Mouse (Mus musculus) embryonic stem cell, embryonic (primary cell): ENCODE measurements around the gene Setd3.

ENCODE experiments used
- CTCF ChIA-PET, 4 experiments: fragments of 300-600 bp in 2 of 4; fragments of 350-600 bp in 2 of 4; sonication (Branson Sonifier 250); formaldehyde crosslinking; loops; one replicate each; lab custom pipeline; 2022; ENCODE audit warnings: inconsistent platforms in 2 of 4; lab: Charles Lee
- POLR2A ChIA-PET, 4 experiments: fragments of 300-600 bp in 2 of 4; fragments of 350-600 bp in 2 of 4; sonication (Branson Sonifier 250); formaldehyde crosslinking; loops; one replicate each; lab custom pipeline; 2022; ENCODE audit warnings: antibody characterized with exemption in 4 of 4, inconsistent platforms in 1 of 4; lab: Charles Lee

Gene Setd3

DNA sequence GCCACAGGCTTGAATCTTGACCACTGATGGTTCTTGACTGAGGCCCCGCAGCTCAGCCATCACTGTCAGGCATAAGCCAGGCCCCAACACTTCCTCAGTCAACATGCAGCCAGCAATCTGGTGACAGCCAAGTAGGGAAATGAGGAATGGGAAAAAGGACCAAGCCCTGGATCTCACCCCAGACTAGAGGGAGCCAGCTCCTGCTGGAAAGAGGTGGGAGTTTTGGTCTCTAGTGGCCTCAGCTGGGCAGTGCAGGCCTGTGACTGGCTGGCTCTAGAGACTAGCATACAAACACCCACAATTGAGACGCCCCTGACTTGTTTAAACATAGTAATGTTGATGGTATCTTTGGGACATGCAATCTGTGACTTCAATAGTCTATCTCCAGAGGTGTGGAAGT lies 91.6 kb downstream of the Setd3 start:
- CTCF ChIA-PET, result interaction anchor here in 2 of 4 experiments (1.0 to 1.9 kb wide), 3 partner anchors 9 to 45 kb away, joined by 3 to 6 read pairs (median 5); no protein-coding TSS in a partner anchor
- POLR2A ChIA-PET, result no interaction called here

DNA sequence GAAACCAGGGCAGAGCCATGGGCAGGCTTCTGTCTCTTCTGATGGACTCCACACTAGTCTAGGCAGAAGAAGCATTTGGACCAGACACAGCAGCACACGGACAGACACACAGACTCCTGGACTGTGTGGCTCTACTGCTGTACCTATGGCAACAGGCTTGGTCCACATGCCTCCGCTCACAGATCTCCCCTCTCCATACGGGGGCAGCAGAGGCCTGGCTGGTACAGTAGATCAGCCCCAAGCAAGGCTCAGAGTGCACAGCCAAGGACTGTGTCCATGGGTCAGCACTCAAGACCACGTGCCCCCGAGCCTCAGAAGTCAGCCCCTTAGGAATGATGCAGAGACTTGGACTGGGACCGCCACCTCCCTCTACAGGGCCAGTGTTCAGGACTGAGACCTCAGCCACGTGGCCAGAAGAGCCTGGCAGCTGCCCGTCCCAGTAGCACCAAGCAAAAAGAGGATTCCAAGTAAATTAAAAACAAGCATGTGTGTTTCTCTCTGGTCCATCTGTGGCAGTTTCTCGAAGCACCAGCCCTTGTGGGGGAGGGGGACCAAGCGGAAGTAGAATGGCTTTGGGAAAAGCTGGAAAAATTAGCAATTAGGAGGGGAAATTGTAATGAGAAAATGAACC lies 100.9 kb downstream of the Setd3 start:
- POLR2A ChIA-PET, result interaction anchor here in 2 of 4 experiments (0.7 to 1.2 kb wide), 2 partner anchors 10 to 24 kb away, joined by 3 read pairs; no protein-coding TSS in a partner anchor
- CTCF ChIA-PET, result interaction anchor here in 2 of 4 experiments (0.5 to 1.1 kb wide), 3 partner anchors 9 to 127 kb away, joined by 4 to 10 read pairs (median 5); no protein-coding TSS in a partner anchor

- POLR2A ChIA-PET, result no interaction called here
- CTCF ChIA-PET, result no interaction called here
Observed at GRCm38 (mm10) chr12:108072907-108073306, 106.2 kb downstream of the Setd3 start.

GRCm38 (mm10) chr12:108070685-108071662 lies 108.1 kb downstream of the Setd3 start:
- POLR2A ChIA-PET, result no interaction called here

GRCm38 (mm10) chr12:108069504-108069903 lies 109.6 kb downstream of the Setd3 start:
- ChIA-PET CTCF (no interaction called here), POLR2A (no interaction called here)

More at GRCm38 (mm10) chr12:108070685-108071662, 108.1 kb downstream of the Setd3 start:
- CTCF ChIA-PET, result no interaction called here

GRCm38 (mm10) chr12:108067811-108068375 lies 111.2 kb downstream of the Setd3 start:
- ChIA-PET POLR2A (interaction anchor here in 2 of 4 experiments (0.6 to 1.1 kb wide), 2 partner anchors 9 to 26 kb away, joined by 3 to 13 read pairs; no protein-coding TSS in a partner anchor), CTCF (interaction anchor here in 2 of 4 experiments (0.7 to 1.5 kb wide), 2 partner anchors 26 to 104 kb away, joined by 4 to 5 read pairs; no protein-coding TSS in a partner anchor)

DNA sequence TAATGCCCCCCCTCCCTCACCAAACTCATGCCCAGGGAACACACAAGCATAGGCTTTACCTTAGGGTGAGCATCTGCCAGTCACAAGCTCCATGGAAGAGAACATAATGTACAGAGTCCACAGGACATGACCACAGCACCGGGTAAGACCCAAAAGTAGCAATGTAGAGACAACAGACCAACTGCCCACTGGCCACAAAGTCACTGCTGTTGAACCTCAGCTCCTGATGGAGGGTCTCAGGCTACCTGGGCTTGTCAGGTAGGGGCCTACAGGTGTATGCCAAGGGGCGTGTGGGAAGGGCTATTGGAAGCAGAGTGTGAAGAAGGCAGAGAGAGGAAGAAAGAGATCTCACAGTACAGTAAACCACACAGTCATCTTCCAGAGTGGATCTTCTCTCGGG lies 111.9 kb downstream of the Setd3 start:
- POLR2A ChIA-PET, result no interaction called here
- CTCF ChIA-PET, result interaction anchor here in 3 of 4 experiments (0.5 to 1.5 kb wide), 3 partner anchors 26 to 120 kb away, joined by 4 to 5 read pairs (median 4); no protein-coding TSS in a partner anchor

- ChIA-PET CTCF (no interaction called here), POLR2A (no interaction called here)
Observed at GRCm38 (mm10) chr12:108064396-108064998, 114.6 kb downstream of the Setd3 start.

- CTCF ChIA-PET, result no interaction called here
- POLR2A ChIA-PET, result no interaction called here
Observed at GRCm38 (mm10) chr12:108063986-108064385, 115.1 kb downstream of the Setd3 start.

GRCm38 (mm10) chr12:108062137-108062536 lies 117.0 kb downstream of the Setd3 start:
- ChIA-PET POLR2A (interaction anchor here in 1 of 4 experiments (0.9 kb wide), 1 partner anchor 68 kb away, joined by 3 read pairs; no protein-coding TSS in a partner anchor), CTCF (interaction anchor here in 1 of 4 experiments (0.6 kb wide), 1 partner anchor 1376 kb away, joined by 3 read pairs; no protein-coding TSS in a partner anchor)

DNA sequence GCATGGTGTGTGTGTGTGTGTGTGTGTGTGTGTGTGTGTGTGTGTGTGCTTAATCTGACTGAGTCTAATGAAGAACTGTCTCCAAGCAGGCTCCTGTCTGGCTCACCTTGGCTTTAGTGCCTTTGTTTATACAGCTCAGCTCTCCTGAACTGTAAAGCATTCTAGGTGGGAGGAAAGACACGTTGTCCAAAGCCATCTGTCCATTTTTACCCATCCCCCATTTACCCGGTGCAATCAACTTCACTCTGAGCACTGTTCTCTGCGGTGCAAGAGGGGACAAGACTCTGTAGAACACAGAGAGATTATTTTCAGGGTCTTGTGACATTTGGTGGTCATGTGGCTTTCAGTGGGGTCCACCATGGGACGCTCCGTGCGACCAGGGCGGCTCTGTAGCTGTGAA lies 117.5 kb downstream of the Setd3 start:
- POLR2A ChIA-PET, result interaction anchor here in 1 of 4 experiments (0.9 kb wide), 1 partner anchor 69 kb away, joined by 3 read pairs; no protein-coding TSS in a partner anchor
- CTCF ChIA-PET, result interaction anchor here in 1 of 4 experiments (0.6 kb wide), 1 partner anchor 1376 kb away, joined by 3 read pairs; no protein-coding TSS in a partner anchor
